Mouse (Mus musculus): ENCODE data around the gene Hmgb1. TPM values are rescaled to one million over a fixed set of nuclear protein-coding genes. Genes with fewer than 3 reads are reported as not detected.

Gene Hmgb1
- polyA plus RNA-seq, 1 experiment from 2014 or later: 1,555 TPM

GRCm38 (mm10) chr5:149014600-149015268 is 169.6 kb downstream of the Hmgb1 start:
- Histone ChIP-seq H3K4me3 (ENCODE audit: low read depth, low read length) (peak overlapping the region; percentile 56), H3K4me1 (ENCODE audit: control insufficient read depth, insufficient read depth, low read length) (peaks cover 6% of the 10 kb centered on the region; the same call in 1 of the 2 replicates), H3K4me2 (replicated peaks; ENCODE audit: low read depth, low read length) (peak overlapping the region; percentile 85), H3K27me3 (ENCODE audit: control insufficient read depth, insufficient read depth, low read length) (no peaks in the 10 kb centered on the region), H3K9ac (replicated peaks; ENCODE audit: low read depth, low read length) (no peak overlapping the region; the same call in 1 of the 2 replicates), H3K9me3 (ENCODE audit: control insufficient read depth, low read depth, low read length) (no peaks in the 10 kb centered on the region), H3K36me3 (ENCODE audit: control insufficient read depth, insufficient read depth, low read length) (no peaks in the 10 kb centered on the region), H3K27ac (ENCODE audit: low read length) (peak overlapping the region; percentile 12; the same call in 1 of the 2 replicates)
- ATAC-seq (ENCODE audit: insufficient number of reproducible peaks, insufficient read depth, low FRiP score, low read depth): no peak
- 21% methylated on average over 17 of the region's 17 CpGs for WGBS

- Histone ChIP-seq H3K9ac (replicated peaks; ENCODE audit: low read depth, low read length) (no peak overlapping the region), H3K4me1 (ENCODE audit: control insufficient read depth, insufficient read depth, low read length) (peaks cover 6% of the 10 kb centered on the region; the same call in 1 of the 2 replicates), H3K4me3 (ENCODE audit: low read depth, low read length) (no peak overlapping the region), H3K27me3 (ENCODE audit: control insufficient read depth, insufficient read depth, low read length) (no peaks in the 10 kb centered on the region), H3K4me2 (replicated peaks; ENCODE audit: low read depth, low read length) (peak overlapping the region; percentile 85; the same call in 1 of the 2 replicates), H3K27ac (ENCODE audit: low read length) (no peak overlapping the region), H3K36me3 (ENCODE audit: control insufficient read depth, insufficient read depth, low read length) (no peaks in the 10 kb centered on the region), H3K9me3 (ENCODE audit: control insufficient read depth, low read depth, low read length) (no peaks in the 10 kb centered on the region)
- 75% methylated on average over 7 of the region's 7 CpGs for WGBS
- no peak for ATAC-seq (ENCODE audit: insufficient number of reproducible peaks, insufficient read depth, low FRiP score, low read depth)
These were observed 170.3 kb downstream of the Hmgb1 start for GRCm38 (mm10) chr5:149013817-149014508.

- Histone ChIP-seq H3K27ac (ENCODE audit: low read length) (no peak overlapping the region), H3K4me1 (ENCODE audit: control insufficient read depth, insufficient read depth, low read length) (peaks cover 10% of the 10 kb centered on the region; the same call in 1 of the 2 replicates), H3K9ac (replicated peaks; ENCODE audit: low read depth, low read length) (no peak overlapping the region), H3K4me3 (ENCODE audit: low read depth, low read length) (no peak overlapping the region), H3K36me3 (ENCODE audit: control insufficient read depth, insufficient read depth, low read length) (no peaks in the 10 kb centered on the region), H3K4me2 (replicated peaks; ENCODE audit: low read depth, low read length) (no peak overlapping the region), H3K27me3 (ENCODE audit: control insufficient read depth, insufficient read depth, low read length) (no peaks in the 10 kb centered on the region), H3K9me3 (ENCODE audit: control insufficient read depth, low read depth, low read length) (no peaks in the 10 kb centered on the region)
- no peak for ATAC-seq (ENCODE audit: insufficient number of reproducible peaks, insufficient read depth, low FRiP score, low read depth)
- WGBS: 82% methylated on average over 3 of the region's 3 CpGs
These were observed 175.2 kb downstream of the Hmgb1 start for GRCm38 (mm10) chr5:149009111-149009510.

- Histone ChIP-seq H3K36me3 (ENCODE audit: control insufficient read depth, insufficient read depth, low read length) (no peaks in the 10 kb centered on the region), H3K4me1 (ENCODE audit: control insufficient read depth, insufficient read depth, low read length) (peaks cover 10% of the 10 kb centered on the region; the same call in 1 of the 2 replicates), H3K9ac (replicated peaks; ENCODE audit: low read depth, low read length) (0 out of 2 replicates have a peak overlapping the region, but pooled peaks have one; percentile 33), H3K27ac (ENCODE audit: low read length) (peak overlapping the region; percentile 75), H3K4me3 (ENCODE audit: low read depth, low read length) (no peak overlapping the region), H3K27me3 (ENCODE audit: control insufficient read depth, insufficient read depth, low read length) (no peaks in the 10 kb centered on the region), H3K4me2 (replicated peaks; ENCODE audit: low read depth, low read length) (peak overlapping the region; percentile 52; the same call in 1 of the 2 replicates), H3K9me3 (ENCODE audit: control insufficient read depth, low read depth, low read length) (no peaks in the 10 kb centered on the region)
- ATAC-seq (ENCODE audit: insufficient number of reproducible peaks, insufficient read depth, low FRiP score, low read depth): no peak
- 52% methylated on average over 5 of the region's 5 CpGs for WGBS
These were observed 177.0 kb downstream of the Hmgb1 start for GRCm38 (mm10) chr5:149007295-149007646.

GRCm38 (mm10) chr5:149006362-149007294 is 177.7 kb downstream of the Hmgb1 start:
- Histone ChIP-seq H3K4me1 (ENCODE audit: control insufficient read depth, insufficient read depth, low read length) (peaks cover 10% of the 10 kb centered on the region; the same call in 1 of the 2 replicates), H3K4me2 (replicated peaks; ENCODE audit: low read depth, low read length) (peak overlapping the region; percentile 52), H3K9ac (replicated peaks; ENCODE audit: low read depth, low read length) (peak overlapping the region; percentile 33; the same call in 1 of the 2 replicates), H3K27ac (ENCODE audit: low read length) (peak overlapping the region; percentile 75), H3K27me3 (ENCODE audit: control insufficient read depth, insufficient read depth, low read length) (no peaks in the 10 kb centered on the region), H3K36me3 (ENCODE audit: control insufficient read depth, insufficient read depth, low read length) (no peaks in the 10 kb centered on the region), H3K4me3 (ENCODE audit: low read depth, low read length) (peak overlapping the region; percentile 7), H3K9me3 (ENCODE audit: control insufficient read depth, low read depth, low read length) (no peaks in the 10 kb centered on the region)
- WGBS: 8% methylated on average over 26 of the region's 26 CpGs
- peak; percentile 78 for ATAC-seq (ENCODE audit: insufficient number of reproducible peaks, insufficient read depth, low FRiP score, low read depth)

- H3K36me3 ChIP-seq (ENCODE audit: control insufficient read depth, insufficient read depth, low read length): no peaks in the 10 kb centered on the region
- peak overlapping the region; percentile 64; the same call in 1 of the 2 replicates for H3K27ac ChIP-seq (ENCODE audit: low read length)
- H3K27me3 ChIP-seq (ENCODE audit: control insufficient read depth, insufficient read depth, low read length): no peaks in the 10 kb centered on the region
- H3K9ac ChIP-seq (replicated peaks; ENCODE audit: low read depth, low read length): no peak overlapping the region
- H3K4me2 ChIP-seq (replicated peaks; ENCODE audit: low read depth, low read length): peak overlapping the region; percentile 52
- 57% methylated on average over 9 of the region's 9 CpGs for WGBS
- no peak for ATAC-seq (ENCODE audit: insufficient number of reproducible peaks, insufficient read depth, low FRiP score, low read depth)
- peak overlapping the region; percentile 7; the same call in 1 of the 2 replicates for H3K4me3 ChIP-seq (ENCODE audit: low read depth, low read length)
- H3K9me3 ChIP-seq (ENCODE audit: control insufficient read depth, low read depth, low read length): no peaks in the 10 kb centered on the region
- H3K4me1 ChIP-seq (ENCODE audit: control insufficient read depth, insufficient read depth, low read length): peaks cover 10% of the 10 kb centered on the region; the same call in 1 of the 2 replicates
These were observed 178.5 kb downstream of the Hmgb1 start for GRCm38 (mm10) chr5:149005701-149006361.

GRCm38 (mm10) chr5:149005083-149005482 is 179.2 kb downstream of the Hmgb1 start:
- Histone ChIP-seq H3K27ac (ENCODE audit: low read length) (no peak overlapping the region), H3K9ac (replicated peaks; ENCODE audit: low read depth, low read length) (no peak overlapping the region), H3K27me3 (ENCODE audit: control insufficient read depth, insufficient read depth, low read length) (no peaks in the 10 kb centered on the region), H3K4me3 (ENCODE audit: low read depth, low read length) (no peak overlapping the region), H3K4me2 (replicated peaks; ENCODE audit: low read depth, low read length) (no peak overlapping the region), H3K36me3 (ENCODE audit: control insufficient read depth, insufficient read depth, low read length) (no peaks in the 10 kb centered on the region), H3K9me3 (ENCODE audit: control insufficient read depth, low read depth, low read length) (no peaks in the 10 kb centered on the region), H3K4me1 (ENCODE audit: control insufficient read depth, insufficient read depth, low read length) (peaks cover 10% of the 10 kb centered on the region; the same call in 1 of the 2 replicates)
- no peak for ATAC-seq (ENCODE audit: insufficient number of reproducible peaks, insufficient read depth, low FRiP score, low read depth)
- WGBS: 30% methylated on average over 9 of the region's 9 CpGs

Measured in stomach, embryonic 14.5 days (tissue).